Mouse (Mus musculus): ENCODE data around the gene Rdh5.

Rdh5 gene

DNA sequence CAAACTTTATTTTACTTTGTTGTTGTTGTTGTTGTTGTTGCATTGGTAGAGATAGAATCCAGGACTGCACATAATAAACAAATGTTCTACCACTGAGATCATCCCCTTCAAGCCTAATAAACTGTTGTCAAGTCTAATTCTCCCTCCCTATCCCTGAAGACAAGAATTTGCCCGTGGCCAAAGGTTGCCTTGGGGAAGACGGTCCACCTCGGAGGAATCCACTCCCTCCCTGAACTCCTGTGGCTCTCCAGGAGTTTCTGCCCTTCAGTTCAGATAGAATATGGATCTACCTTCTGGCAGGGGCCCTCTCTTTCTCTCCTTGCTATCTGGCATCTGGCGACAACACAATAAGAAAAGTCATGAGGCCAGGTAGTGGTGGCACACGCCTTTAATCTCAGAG, 17.9 kb downstream of the Rdh5 start:
- 87% methylated on average over 5 of the region's 5 CpGs for WGBS

DNA sequence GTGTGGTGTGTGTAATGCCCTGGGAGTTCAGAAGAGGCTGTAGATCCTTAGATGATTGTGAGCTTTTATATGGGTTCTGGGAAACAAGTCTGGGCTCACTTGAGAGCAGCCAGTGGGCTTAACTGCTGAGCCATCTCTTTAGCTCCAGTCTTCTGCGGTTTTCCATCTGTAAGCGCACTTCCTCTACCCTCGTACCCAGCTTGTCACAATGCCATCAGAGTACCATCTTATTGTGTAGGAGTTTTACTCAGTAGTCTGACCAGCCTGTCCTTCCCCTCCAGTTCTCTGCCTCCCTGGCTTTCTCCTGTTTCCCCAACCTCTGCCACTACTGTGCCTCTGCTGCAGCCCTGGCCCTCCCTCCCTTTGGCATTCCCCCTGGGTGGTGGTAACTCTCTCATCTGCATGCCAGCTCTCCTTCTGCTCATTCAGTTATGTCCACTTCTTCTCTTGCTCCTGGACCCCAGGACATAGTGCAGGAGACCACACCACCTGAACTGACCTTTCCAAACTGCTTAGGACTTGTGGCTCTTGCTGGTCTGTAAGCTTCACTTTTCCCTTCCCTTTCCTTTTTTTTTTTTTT, 20.2 kb downstream of the Rdh5 start:
- 92% methylated on average over 3 of the region's 3 CpGs for WGBS

DNA sequence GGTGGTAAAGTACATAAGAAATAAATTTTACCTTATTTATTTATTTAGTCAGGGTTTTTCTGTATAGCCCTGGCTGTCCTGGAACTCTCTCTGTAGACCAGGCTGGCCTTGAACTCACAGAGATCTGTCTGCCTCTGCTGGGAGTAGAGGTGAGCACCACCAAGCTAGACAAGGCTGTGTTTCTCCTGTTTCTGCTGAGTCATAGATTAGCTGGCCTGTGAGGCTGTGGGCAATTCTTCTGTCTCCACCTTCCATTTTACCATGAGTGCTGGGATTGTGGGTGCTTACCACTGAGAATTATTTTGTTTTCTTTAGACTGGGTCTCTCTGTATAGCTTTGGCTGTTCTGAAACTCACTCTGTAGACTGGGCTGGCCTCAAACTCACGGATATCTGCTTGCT, 21.3 kb downstream of the Rdh5 start:
- whole genome bisulfite sequencing: 83% methylated on average over 1 of the region's 1 CpGs

DNA sequence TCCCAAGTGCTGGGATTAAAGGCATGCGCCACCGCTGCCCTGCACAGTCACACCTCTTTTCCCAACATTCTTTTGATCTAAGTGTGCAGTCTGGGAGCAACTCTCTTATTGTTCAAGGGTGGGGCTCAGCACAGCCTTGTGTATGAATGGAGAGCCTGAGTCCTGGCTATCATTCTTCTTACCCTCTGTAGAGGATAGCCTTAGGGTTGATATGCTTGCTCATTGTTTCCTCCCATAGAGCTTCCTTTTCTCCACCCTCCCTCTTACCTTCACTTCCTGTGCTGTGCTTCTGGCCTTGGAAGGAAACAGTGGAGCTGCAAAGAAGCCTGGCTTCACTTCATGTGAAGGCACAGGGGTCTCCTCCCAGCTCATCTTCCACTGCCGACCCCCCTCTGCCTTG, 22.0 kb downstream of the Rdh5 start, which contains the start of gene Cd63:
Cd63 (plus strand) TSS at position 292 of the 400 bp plus-strand sequence.
- 87% methylated on average over 3 of the region's 3 CpGs for WGBS

DNA sequence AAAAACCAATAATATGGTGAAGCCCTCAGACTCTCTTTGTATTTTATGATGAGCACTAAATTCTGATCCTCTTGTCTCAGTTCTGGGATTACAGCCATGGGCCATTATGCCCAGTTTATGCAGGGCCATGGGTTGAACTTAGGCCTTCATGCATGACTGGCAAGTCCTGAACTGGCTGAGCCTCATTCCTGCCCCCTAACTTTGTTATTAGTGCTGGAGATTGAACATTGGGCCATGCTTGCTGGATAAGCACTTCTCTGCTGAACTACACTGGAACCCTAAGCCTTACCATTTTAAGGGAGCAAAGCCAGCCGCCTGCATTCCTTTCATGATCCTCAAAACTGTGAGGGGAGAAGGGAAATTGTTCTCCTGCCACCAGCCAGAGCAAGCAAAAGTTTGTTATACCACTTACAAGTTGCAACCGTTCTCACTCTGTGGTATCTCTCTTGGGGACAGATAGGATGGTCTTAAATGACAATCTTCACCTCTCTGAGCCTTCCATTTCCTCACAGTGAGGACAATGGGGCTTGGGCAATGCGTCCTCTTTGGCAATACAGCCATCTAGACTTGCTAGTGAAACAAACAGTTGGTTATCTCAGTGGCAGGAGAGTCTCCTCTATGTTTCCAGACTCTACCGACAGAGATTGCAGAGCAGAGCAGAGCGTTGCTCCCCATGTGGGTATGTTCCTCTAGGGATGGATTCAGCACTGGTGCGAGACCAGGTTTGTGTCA, 22.8 kb downstream of the Rdh5 start:
- 88% methylated on average over 6 of the region's 6 CpGs for WGBS

DNA sequence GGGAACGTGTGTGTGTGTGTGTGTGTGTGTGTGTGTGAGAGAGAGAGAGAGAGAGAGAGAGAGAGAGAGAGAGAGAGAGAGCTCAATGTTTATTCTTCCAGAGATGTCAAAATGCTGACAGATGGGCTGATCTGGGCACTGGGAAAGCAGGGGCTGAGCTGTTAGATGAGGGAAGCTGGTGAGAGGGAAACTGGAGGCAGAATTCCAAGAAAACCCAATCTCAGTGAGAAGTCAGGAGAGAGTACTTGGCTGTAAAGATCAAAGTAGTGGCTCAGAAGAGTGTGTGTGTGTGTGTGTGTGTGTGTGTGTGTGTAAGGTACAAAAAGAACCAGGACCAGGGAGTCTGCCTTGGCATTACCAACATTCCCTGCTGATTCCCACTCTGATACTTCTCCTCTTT, 25.2 kb downstream of the Rdh5 start:
- WGBS: 11% methylated on average over 1 of the region's 1 CpGs

DNA sequence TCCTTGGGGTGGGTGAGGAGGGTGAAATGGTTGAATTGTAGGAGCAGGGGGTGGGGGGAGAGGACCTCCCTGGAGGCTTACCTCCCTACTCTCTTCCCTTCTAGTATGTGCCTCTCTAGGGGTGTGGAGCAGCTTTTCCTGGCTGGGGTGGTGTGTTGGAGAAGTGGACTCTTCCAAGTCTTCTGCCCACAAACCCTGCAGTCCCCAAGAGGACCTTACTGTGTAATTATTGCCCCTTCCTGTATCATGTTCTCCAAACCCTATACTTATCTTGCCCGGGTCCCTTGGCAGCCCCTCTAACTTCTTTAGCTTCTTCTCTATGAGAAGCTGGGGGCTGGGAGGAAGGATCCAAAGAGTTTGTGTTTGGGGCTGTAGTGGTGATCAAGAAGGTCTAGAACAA, 25.9 kb downstream of the Rdh5 start:
- 46% methylated on average over 1 of the region's 1 CpGs for WGBS

DNA sequence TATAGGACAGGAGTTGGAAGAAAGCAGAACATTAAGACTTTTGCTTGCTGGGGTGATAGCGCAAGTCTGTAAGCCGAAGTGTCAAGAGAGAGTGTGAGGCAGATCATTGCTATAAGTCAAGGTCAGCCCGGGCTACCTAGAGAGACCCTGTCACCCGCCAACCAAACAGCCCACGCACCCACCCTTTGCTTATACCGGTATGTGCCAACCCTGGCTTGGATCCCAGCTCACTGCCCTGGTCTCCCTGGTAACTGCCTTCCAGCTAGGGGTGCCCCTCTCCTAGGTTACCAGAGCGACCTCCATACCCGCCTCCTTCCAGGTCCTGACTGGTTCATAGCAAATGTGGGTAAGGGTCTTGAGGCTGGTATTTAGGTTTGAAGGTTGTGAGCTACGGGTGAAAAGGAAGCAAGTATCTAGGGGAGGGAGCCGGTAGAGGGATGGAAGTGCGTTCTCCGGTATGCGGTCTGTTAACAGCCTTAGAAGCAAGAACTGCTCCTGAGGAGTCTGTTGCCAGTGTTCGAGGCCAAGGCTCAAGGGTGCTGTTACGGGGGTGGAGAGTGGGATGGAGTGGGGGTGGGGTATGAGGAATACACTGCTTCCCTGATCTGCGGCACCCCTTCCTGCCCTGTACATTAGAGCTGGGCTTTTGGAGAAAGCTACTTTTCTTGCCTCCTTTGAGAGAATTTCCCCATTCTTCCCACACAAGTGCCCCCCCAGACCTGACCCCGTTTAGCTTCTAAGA, 26.6 kb downstream of the Rdh5 start:
- 6% methylated on average over 17 of the region's 17 CpGs for WGBS

DNA sequence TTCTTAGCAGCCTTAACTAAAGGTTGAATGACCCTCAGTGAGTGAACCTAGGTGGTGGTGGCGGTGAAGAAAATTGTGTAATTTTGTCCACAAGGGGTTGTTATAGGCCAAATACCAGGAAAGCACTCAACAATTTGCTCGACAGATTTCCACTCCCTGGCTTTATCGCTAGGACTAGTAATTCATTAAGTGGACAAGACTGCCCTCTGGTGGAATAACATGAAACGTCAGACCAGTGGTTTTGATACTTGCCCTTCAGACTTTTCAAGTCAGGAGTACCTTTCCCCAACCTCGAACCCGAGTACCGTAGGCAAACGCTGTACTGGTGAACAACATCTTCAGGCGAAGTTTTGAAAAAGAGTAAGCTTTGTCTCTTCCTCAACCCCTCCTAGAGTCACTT, 27.3 kb downstream of the Rdh5 start:
- WGBS: under 1% methylated on average over 9 of the region's 9 CpGs

DNA sequence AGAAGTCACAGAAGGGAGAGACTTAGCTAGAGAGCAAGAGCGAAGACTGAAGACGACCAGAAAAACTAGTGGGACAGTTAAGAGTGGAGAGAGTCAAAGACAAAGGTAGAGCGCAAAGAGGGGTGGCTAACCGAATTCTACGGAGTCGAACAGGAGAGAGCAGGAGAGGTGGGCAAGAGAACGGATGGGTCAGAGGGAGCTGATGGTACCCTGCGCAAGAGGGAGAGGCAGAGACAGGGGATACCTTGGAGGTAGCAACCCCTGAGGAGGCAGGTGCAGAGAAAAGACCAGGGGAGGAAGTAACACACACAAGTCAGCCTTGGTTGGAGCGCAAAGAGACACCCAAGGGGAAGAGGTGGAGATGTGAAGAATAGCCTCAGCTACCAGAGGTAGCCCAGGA, 30.4 kb downstream of the Rdh5 start:
- 16% methylated on average over 9 of the region's 9 CpGs for WGBS

DNA sequence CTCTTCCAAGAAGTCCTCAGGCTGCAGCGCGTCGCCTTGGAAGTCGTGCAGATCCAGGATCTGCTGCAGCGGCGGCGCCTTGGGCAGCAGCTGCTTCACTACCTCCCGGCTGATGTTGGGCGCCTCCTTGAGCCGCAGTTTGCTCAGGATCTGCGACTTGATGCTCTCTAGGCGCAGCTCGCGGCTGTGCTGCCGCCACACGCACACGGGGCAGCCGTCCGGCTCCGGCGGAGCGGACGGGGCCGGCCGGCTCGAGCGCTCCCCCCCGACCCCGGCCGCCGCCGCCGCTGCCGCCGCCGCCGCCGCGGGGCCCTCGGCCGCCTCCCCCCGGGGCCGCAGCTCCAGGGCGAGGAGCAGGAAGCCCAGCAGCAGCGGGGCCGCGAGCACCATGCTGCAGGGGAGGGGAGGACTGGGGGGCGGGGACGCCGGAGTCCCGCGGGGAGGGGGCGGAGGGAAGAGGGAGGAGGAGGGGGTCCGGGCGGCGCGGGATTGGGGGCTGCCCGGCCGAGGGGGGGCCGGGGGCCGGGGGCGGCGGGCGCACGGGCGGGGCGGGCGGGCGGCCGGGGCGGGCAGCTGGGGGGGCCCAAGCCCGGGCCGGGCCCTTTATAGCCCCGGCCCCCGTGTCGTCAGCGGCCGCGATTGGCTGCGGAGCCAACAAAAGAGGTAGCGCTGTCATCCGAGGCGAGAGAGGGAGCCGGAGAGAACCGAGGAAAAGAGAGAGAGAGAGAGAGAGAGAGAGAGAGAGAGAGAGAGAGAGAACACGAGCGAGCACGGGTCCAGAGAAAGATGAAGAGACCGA, 31.2 kb downstream of the Rdh5 start, which contains the start of gene Gdf11:
Gdf11 (minus strand) TSS at position 423 of the 799 bp plus-strand sequence.
- WGBS: under 1% methylated on average over 71 of the region's 89 CpGs

DNA sequence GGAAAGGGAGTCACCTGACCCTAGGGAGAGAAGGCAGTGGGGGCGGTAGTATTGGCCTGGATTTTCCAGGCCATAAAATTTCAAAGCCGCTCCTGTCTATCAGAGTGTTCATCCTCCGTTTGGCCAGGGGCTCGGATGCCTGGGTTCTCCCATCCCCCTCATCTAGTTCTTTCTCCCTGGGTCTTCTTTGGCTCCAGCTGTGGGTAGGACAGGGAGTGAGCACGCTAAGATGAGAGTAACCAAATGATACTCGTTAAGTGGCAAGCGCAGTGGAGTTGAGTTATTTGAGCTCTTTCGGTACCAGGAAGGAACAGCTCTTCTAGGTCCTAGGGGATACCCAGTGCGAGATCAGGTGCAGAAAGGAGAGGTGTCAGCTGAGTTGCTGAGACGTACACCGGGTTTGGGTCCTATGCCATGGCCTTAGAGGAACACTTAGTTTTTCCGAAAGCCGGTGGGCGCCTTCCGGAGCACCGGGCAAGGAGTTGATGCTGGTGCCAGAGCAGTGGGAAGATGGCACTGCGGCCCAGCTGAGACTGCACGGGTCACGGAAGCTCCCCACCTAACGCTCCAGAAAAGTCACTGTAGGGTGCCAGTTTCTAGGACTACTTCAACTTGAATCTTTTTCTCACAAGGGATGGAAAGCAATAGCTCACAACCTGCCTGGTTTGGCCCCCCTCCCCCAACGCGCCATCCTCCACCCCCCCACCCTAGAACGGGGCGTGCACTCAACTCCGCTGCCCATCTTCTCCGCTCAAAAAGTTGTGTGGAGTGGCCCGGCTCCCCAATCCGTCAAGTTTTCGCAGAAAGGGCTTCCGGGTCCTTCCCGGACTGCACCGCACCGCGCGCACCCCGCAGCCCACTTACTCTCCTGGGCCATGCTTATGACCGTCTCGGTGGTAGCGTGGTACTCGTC, 32.0 kb downstream of the Rdh5 start:
- WGBS: 3% methylated on average over 40 of the region's 40 CpGs

DNA sequence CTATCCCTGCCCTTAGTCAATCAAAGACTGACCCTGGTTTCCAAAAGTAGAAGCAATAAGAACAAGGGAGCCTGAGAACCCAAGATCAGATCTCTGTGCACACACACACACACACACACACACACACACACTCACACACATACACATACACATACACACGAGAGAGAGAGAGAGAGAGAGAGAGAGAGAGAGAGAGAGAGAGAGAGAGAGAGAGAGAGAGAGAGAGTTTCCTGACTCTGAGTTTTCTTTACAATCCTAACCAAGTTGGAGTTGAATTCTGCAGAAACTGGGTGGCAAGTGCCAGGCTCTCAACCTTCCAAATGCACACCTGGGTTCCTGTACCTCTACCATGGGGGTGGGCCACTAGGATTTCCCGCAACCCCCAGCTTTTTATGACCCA, 32.8 kb downstream of the Rdh5 start:
- 61% methylated on average over 1 of the region's 2 CpGs for WGBS

DNA sequence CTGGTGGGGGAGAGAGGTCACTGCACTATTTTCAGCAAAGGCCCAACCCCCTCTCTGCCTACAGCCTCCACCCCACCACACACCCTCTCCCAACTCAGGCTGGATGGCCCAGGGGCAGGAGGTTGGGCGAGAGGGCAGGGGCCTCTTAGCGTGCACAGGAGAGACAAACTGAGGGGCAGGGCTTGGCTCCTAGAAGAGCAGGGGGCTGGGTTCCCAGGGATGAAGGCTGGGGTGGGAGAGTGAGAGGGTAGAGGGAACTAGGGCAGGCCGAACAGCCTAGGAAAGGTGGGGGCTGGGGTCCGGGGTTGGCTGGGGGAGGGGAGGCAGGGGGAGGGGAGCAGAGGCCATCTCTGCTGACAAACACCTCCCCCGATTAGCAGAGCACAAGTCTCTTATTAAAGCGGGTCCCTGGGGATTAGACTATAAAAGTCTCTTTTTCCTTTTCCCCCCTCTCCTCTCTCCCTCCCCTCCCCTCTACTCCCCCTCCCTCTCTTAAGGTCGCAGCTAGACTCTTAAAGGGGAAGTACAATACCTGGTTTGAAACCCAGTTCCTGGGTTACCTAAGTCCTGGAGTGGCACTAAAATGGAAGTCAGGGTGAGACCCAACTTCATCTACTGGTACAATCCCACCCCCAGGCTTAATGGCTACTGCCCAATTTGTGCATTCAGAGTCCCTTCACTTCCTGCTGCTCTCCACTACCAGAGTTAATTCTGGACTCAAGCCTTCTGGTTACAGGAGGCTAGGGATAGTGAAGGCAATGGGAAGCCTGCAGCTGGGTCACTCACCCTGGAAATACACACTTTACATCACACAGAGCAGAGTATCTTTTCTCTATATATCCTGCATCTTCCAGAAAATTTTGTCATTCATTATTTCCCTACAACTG, 33.5 kb downstream of the Rdh5 start:
- 13% methylated on average over 7 of the region's 7 CpGs for WGBS

DNA sequence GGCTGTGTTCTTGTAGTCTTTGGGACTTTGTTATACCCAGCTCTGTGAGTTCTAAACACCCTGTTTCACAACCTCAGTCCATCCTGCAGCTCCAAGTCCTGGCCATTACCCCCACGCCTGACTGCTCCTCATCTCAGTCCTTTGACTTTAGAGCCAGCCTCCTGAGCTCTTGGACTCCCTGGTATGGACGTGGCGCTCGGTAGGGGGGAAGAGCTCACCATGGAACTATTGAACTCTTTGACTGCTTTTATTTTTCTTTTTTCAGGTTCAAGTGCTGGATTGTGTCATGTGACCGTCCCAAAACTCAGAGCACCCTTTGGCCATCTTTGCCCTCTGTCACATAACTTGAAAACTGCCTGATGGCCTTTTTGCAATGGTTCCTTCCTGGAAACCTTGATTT, 40.6 kb downstream of the Rdh5 start:
- WGBS: 87% methylated on average over 5 of the region's 5 CpGs

DNA sequence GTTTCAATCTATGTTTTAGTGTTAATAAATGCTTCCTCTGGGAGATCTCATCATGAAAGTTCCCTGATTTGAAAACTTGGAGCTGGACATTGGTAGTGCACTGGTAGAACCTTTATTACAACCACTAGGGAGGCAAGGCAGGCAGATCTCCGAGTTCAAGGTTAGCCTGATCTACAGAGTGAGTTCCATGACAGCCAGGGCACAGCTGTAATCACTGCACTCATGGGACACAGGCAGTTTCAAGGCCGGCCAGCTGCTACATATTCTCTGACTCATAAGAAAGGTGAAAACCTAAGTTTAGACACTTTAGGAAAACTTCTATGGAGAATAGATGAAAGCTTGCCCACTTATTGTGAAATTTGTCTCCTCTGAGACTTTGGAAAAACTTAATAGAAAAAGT, 43.9 kb downstream of the Rdh5 start:
- 89% methylated on average over 2 of the region's 2 CpGs for WGBS

DNA sequence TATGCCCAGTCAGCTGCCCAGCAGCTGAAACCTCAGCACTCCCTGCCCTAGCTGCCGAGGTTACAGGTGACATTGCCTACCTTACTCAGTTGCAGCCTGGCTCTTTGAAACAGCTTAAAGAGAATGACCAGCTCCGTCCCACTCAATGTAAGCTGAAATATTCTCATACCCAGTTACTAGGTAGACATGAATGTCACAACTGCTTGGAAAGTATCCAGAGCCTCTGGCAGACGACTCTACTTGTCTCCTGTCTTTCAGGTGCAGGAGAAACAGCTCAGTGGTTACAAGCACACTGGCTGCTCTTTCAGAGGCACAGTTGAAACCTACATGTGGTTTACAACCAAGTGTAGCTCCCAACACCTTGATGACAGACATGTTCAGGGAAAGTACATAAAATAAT, 52.3 kb downstream of the Rdh5 start:
- WGBS: 80% methylated on average over 3 of the region's 3 CpGs

DNA sequence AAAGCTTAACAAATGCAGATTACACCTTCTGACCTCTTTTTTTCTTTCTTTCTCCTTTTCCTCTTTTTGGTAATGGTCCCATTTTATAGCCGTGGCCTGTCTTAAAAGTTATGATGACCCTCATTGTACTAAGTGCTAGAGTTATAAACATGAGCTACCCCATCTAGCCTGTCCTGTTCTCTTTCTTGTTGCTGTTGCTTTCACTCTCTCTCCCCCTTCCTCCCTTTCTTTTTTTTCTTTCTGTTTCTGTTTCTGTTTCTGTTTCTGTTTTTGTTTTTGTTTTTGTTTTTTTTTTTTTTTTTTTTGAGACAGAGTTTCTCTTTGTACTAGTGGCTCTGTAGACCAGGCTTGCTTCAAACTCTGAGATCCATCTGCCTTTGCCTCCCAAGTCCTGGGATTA, 56.2 kb downstream of the Rdh5 start:
- 77% methylated on average over 1 of the region's 1 CpGs for WGBS

DNA sequence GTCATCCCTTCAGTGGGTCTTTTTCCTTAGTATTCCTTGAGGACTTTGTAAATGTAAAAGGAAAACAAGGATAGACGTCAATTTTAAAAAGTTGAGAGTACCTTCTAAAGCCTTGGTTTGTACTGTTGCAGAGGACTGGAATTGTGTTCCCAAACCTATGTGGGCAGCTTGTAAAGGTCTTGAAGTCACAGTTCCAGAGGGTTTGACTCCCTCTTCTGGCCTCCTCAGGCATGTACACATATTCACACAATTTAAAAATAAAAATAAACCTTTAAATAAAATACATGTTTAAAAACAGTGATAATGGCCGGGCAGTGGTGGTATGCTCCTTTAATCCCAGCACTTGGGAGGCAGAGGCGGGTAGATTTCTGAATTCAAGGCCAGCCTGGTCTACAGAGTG, 56.6 kb downstream of the Rdh5 start:
- 73% methylated on average over 3 of the region's 3 CpGs for WGBS

All from cerebral cortex, adult 2 months (tissue).